Mouse (Mus musculus) G1E (cell line): ENCODE data around the gene Armh3. TPM values are rescaled to one million over a fixed set of nuclear protein-coding genes. Genes with fewer than 3 reads are reported as not detected.
A peak's percentile ranks its signal among the peaks of the same experiment; 100 is the strongest.
"Not testable (repeated sequence)": the region's sequence is repeated elsewhere in the genome, so short reads cannot be mapped to it uniquely, and the experiment has no call there.

Experiments
- ATAC-seq: 2 replicates; pipeline ENCODE4 v1.8.0; 2016; ENCODE audit warnings: mild to moderate bottlenecking; ENCODE audit not compliant: insufficient number of reproducible peaks, poor library complexity, low FRiP score, severe bottlenecking; ENCODE audit errors: extremely low read depth
- DNase-seq: peaks from one replicate; pipeline ENCODE4 v3.0.0; 2012; ENCODE audit warnings: low spot score
- H3K27me3 ChIP-seq: 2 replicates; pipeline ENCODE4 v1.6.1; 2012; ENCODE audit warnings: mild to moderate bottlenecking, low read length, inconsistent platforms; ENCODE audit not compliant: insufficient read depth
- H3K36me3 ChIP-seq: replicated peaks from 2 replicates; pipeline ENCODE3; 2012; ENCODE audit warnings: mild to moderate bottlenecking, inconsistent platforms
- H3K4me1 ChIP-seq: 2 replicates; pipeline ENCODE4 v1.6.1; 2012; ENCODE audit warnings: low read depth, low read length, inconsistent platforms, mixed read lengths; ENCODE audit not compliant: insufficient read depth
- H3K4me3 ChIP-seq: 2 replicates; pipeline ENCODE4 v1.5.1; 2012; ENCODE audit warnings: low read depth, mild to moderate bottlenecking, inconsistent platforms, low read length, moderate library complexity, mixed read lengths
- H3K9me3 ChIP-seq: replicated peaks from 2 replicates; pipeline ENCODE4 v1.6.1; 2012; ENCODE audit warnings: inconsistent platforms
- CTCF ChIP-seq: IDR thresholded peaks from 2 replicates; pipeline ENCODE4 v1.5.1; 2012; ENCODE audit warnings: low read depth, low read length, inconsistent platforms, mixed read lengths
- GATA1 ChIP-seq: IDR thresholded peaks from 2 replicates; pipeline ENCODE4 v1.6.1; 2012; ENCODE audit warnings: borderline replicate concordance, low read length, inconsistent platforms, mixed read lengths
- GATA2 ChIP-seq: IDR thresholded peaks from 2 replicates; pipeline ENCODE4 v1.6.1; 2012; ENCODE audit warnings: low read depth, low read length, inconsistent platforms, borderline replicate concordance
- POLR2AphosphoS5 ChIP-seq: IDR thresholded peaks from 2 replicates; pipeline ENCODE4 v1.6.1; 2012; ENCODE audit warnings: low read depth, low read length, inconsistent platforms; ENCODE audit not compliant: insufficient replicate concordance
- TAL1 ChIP-seq: conservative IDR thresholded peaks from 2 replicates; pipeline ENCODE4 v1.6.1; 2012; ENCODE audit warnings: low read depth, low read length, inconsistent platforms, mixed read lengths
- polyA plus RNA-seq: library from polyadenylated mRNA; stranded (reverse); fragments of >175 nt; gene quantifications from 2 replicates; pipeline ENCODE4 v1.2.3, GENCODE M21; 2012
- total RNA-seq, 2 experiments: library from RNA; stranded (forward) in 1 of 2; stranded (reverse) in 1 of 2; fragments of 200-1000 nt in 1 of 2; fragments of >200 nt in 1 of 2; fragmentation: Nextera tagmentation in 1 of 2; gene quantifications; 2 replicates each; pipeline ENCODE4 v1.2.3; 2014 to 2017

The Armh3 gene
- total and polyA plus RNA-seq, 3 experiments, result 1.9 to 13.0 (median 7.1) TPM

DNA sequence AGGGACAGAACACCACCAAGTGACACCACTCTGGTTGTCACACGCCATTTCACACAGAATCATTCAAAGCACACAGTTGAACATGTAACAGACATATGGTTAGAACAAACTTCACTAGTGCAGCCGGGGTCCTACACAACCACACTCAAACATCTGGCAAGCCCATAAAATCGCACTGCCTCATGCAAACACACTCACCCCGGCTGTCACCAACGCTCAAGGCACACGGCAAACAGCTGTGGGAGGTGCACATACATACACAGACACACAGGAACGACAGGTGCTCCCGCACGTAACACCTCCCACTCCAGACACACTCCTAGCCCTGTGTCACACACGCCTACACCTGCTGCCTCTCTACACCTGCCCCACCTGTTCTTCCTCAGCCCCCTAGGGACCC, 183.1 kb downstream of the Armh3 start:
- H3K4me1 ChIP-seq, result peaks cover 11% of the 10 kb centered on the region
- H3K36me3 ChIP-seq, result peaks cover 13% of the 10 kb centered on the region
- H3K9me3 ChIP-seq, result no peaks in the 10 kb centered on the region
- DNase-seq (no peak), ATAC-seq (no peak)
- H3K4me3 ChIP-seq, result no peak overlapping the region
- TF ChIP-seq TAL1 (no peak), CTCF (no peak), GATA1 (no peak), GATA2 (no peak), POLR2AphosphoS5 (no peak)
- peaks cover 17% of the 10 kb centered on the region for H3K27me3 ChIP-seq

DNA sequence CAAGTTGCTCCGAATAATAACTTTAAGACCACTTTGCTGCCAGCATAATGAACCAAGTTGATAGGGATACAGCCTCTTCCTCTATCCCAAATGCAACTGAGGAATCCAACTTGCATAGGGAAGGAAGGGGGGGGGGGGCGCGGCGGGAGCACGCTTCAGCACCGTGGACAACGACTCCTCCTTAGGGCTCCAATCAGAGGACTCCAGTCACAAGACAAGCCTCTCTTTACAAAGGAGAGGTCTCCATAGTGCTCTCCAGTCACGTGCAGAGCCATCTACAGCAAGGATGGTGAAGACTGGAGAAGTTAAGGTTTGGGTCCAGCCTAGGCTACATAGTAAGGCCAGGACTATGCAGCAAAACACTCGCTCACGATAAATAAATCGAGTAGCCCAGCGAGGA, 184.5 kb downstream of the Armh3 start:
- ATAC-seq (no peak), DNase-seq (peak; percentile 53)
- Histone ChIP-seq H3K36me3 (peaks cover 12% of the 10 kb centered on the region), H3K9me3 (no peaks in the 10 kb centered on the region), H3K4me3 (no peak overlapping the region), H3K27me3 (peaks cover 17% of the 10 kb centered on the region), H3K4me1 (peaks cover 11% of the 10 kb centered on the region)
- TF ChIP-seq POLR2AphosphoS5, result no peak
- no peak for TF ChIP-seq GATA1
- TF ChIP-seq CTCF, result no peak
- TF ChIP-seq GATA2, result no peak
- no peak for TF ChIP-seq TAL1

DNA sequence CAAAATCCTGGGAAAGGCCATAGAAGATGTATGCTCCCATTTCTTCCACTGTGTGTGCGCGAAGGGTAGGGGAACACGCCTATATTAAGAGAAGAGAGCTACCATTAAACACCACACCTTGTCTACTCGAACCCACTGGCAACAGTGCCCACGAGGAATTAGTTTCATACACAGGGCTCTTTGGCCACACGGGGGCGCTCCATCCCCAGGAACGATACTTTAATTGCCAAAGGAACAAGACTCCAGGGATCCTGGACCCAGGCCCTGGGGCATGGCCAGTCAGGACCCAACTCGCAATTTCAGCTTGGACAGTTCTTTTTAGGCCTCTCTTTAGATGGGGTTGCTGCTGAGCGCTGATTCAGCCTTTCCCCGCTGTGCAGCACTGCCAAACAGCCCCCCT, 185.0 kb downstream of the Armh3 start:
- peak; percentile 51 for TF ChIP-seq CTCF
- TF ChIP-seq POLR2AphosphoS5, result no peak
- H3K4me3 ChIP-seq, result no peak overlapping the region
- no peak for ATAC-seq
- H3K4me1 ChIP-seq, result peaks cover 11% of the 10 kb centered on the region
- peaks cover 6% of the 10 kb centered on the region for H3K36me3 ChIP-seq
- no peaks in the 10 kb centered on the region for H3K9me3 ChIP-seq
- H3K27me3 ChIP-seq, result peaks cover 17% of the 10 kb centered on the region
- peak; percentile 51 for DNase-seq

DNA sequence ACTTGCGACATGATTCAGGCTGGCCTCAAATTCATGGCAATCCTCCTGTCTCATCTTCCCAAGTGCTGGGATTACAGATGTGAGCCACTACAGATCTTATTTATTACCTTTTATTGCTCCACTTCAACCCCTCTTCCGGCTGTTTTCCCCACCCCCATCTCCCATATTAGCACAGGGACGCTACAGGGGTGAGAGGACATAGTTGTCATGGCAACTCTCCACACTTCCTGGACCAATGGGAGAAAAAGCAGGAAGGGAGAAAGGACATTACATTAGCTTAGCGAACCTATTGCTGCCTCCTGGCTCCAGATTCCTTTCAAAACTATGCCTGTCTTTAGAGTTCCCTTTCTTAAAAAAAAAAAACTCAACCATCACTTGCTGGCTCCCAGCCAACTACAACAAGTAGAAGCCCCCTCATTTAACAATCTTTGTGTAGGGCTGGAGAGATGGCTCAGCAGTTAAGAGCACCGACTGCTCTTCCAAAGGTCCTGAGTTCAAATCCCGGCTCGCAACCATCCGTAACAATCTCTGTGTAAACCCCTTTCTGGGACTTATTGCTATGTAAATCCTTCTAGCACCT, 185.5 kb downstream of the Armh3 start:
- H3K4me3 ChIP-seq, result no peak overlapping the region
- DNase-seq, result no peak
- TF ChIP-seq CTCF (no peak), GATA2 (no peak)
- peaks cover 17% of the 10 kb centered on the region for H3K27me3 ChIP-seq
- peaks cover 4% of the 10 kb centered on the region for H3K36me3 ChIP-seq
- H3K9me3 ChIP-seq, result no peaks in the 10 kb centered on the region
- peaks cover 11% of the 10 kb centered on the region for H3K4me1 ChIP-seq
- no peak for ATAC-seq

DNA sequence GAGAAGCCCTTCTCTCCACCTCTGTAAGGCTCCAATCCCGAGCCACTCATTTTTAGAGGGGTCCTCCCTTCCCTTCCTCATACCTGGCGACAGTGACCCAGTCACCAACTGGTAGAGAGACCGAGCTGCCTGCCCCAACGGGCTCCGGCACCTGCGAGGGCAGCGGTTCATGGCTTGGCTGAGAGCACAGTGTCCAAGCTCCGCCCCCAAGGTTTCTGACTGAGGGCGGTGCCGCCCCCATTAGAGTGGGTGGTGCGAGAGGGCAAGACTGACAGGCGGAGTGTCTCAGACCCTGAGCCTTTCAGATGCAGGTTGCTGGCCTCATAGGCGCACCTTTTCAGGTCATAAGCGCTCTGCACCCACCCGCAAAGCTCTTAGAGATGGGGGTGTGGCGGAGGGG, 186.2 kb downstream of the Armh3 start:
- peak overlapping the region; percentile 55; the same call in 1 of the 2 replicates for H3K4me3 ChIP-seq
- H3K27me3 ChIP-seq, result peaks cover 17% of the 10 kb centered on the region
- H3K9me3 ChIP-seq, result no peaks in the 10 kb centered on the region
- ATAC-seq (0 out of 2 replicates have a peak, but pooled peaks have one; percentile 22), DNase-seq (peak; percentile 37)
- H3K4me1 ChIP-seq, result peaks cover 11% of the 10 kb centered on the region
- no peaks in the 10 kb centered on the region for H3K36me3 ChIP-seq
- no peak for TF ChIP-seq TAL1
- no peak for TF ChIP-seq CTCF
- no peak for TF ChIP-seq GATA1
- TF ChIP-seq POLR2AphosphoS5, result no peak
- TF ChIP-seq GATA2, result no peak

DNA sequence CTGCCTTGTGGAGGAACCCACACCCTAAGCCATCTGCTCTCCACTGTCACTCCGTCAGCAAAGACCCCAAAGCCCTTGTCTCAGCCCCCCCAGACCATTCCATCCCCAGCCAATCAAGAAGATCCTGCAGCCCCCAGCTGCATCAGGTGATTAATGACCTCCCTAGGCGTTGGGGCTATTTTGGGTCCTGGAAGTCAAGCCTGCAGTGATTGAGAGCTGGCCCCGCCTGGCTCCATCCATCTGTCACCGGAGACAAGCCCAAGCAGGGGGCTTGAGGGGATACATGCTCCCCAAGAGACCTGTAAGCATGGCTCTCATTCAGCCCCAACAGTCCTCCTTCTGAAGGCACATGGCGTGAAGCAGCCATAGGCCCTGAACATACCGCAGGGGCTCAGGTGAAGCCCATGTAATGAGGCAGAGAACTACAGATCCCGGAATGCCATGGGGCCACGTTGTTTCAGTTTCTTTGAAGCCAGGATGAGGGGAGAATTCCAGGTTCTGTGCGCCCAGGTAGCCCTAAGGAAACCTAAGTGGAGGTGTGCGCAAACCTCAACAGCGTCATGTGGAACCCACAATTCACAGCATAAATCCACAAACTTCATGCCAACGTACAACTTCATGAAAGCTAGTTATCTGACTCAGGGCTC, 187.1 kb downstream of the Armh3 start:
- Histone ChIP-seq H3K4me1 (peaks cover 11% of the 10 kb centered on the region), H3K36me3 (no peaks in the 10 kb centered on the region), H3K4me3 (no peak overlapping the region), H3K27me3 (peaks cover 19% of the 10 kb centered on the region), H3K9me3 (no peaks in the 10 kb centered on the region)
- TF ChIP-seq CTCF (no peak), POLR2AphosphoS5 (no peak), GATA2 (no peak), GATA1 (no peak), TAL1 (no peak)
- ATAC-seq (no peak), DNase-seq (no peak)

DNA sequence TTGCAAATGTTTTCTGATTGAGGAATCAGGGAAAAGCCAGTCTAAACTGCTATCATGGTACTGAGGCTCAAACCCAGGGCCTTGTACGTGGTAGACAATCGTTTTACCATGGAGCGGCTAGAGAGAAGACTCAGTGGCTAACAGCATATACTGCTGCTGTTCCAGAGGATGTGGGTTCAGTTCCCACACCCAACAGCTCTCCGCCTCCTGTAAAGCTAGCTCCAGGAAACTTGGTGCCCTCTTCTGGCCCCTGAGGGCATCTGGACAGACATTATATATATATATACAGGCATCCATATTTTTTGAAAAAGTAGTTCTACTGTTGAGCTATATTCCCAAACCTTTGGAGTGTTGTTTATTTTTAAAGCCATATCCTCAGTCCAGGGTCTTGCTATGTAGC, 190.6 kb downstream of the Armh3 start:
- TF ChIP-seq GATA1, result no peak
- TF ChIP-seq POLR2AphosphoS5, result no peak
- Histone ChIP-seq H3K4me1 (peaks cover 33% of the 10 kb centered on the region), H3K36me3 (no peaks in the 10 kb centered on the region), H3K9me3 (no peaks in the 10 kb centered on the region), H3K4me3 (no peak overlapping the region), H3K27me3 (peaks cover 25% of the 10 kb centered on the region)
- DNase-seq (no peak), ATAC-seq (no peak)

DNA sequence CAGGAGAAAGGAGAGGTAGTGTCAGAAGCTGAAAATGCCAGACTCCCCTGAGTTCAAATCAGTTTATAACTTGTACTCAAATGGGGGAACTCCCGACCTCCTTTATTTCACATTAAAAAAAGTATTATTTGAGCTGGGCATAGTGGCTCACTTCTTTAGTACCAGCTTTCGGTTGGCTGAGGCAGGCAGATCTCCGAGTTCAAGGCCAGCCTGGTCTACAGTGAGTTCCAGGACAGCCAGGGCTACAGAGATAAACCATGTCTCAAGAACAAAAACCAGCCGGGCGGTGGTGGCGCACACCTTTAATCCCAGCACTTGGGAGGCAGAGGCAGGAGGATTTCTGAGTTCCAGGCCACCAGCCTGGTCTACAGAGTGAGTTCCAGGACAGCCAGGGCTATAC, 192.5 kb downstream of the Armh3 start:
- H3K27me3 ChIP-seq, result peaks cover 26% of the 10 kb centered on the region
- not testable (repeated sequence) for ATAC-seq, H3K4me3 ChIP-seq, H3K9me3 ChIP-seq, DNase-seq, H3K36me3 ChIP-seq
- H3K4me1 ChIP-seq, result peaks cover 29% of the 10 kb centered on the region
